Mouse (Mus musculus) yolk sac, embryonic 10.5 days (tissue): ENCODE data around the gene Prrg4.
"Not testable (repeated sequence)": the region's sequence is repeated elsewhere in the genome, so short reads cannot be mapped to it uniquely, and the experiment has no call there.

Experiments
- DNase-seq: peaks from one replicate; pipeline ENCODE4 v3.0.0-alpha.2; 2017; ENCODE audit warnings: low spot score

Prrg4 gene

GRCm38 (mm10) chr2:104841736-104842135 lies 7.9 kb downstream of the Prrg4 start:
- peak; percentile 35 for DNase-seq

- no peak for DNase-seq
These were observed 8.7 kb downstream of the Prrg4 start for GRCm38 (mm10) chr2:104840974-104841373.

GRCm38 (mm10) chr2:104832486-104832885 lies 17.2 kb downstream of the Prrg4 start:
- DNase-seq: no peak

- no peak for DNase-seq
These were observed 23.5 kb downstream of the Prrg4 start for GRCm38 (mm10) chr2:104826191-104826590.

GRCm38 (mm10) chr2:104818763-104819162 lies 30.9 kb downstream of the Prrg4 start:
- DNase-seq: not testable (repeated sequence)

- DNase-seq: peak; percentile 11
These were observed 31.9 kb downstream of the Prrg4 start for GRCm38 (mm10) chr2:104817555-104818330.

- peak; percentile 90 for DNase-seq
These were observed 32.7 kb downstream of the Prrg4 start for GRCm38 (mm10) chr2:104816866-104817439.

GRCm38 (mm10) chr2:104816371-104816827 lies 33.3 kb downstream of the Prrg4 start, which contains the start of gene Qser1:
Gene Qser1, minus strand, starts transcription at chr2:104816760.
- no peak for DNase-seq

GRCm38 (mm10) chr2:104815561-104816370 lies 33.9 kb downstream of the Prrg4 start:
- DNase-seq: peak; percentile 34

GRCm38 (mm10) chr2:104814181-104814951 lies 35.3 kb downstream of the Prrg4 start:
- DNase-seq: no peak

GRCm38 (mm10) chr2:104805435-104805834 lies 44.2 kb downstream of the Prrg4 start:
- no peak for DNase-seq
